Mouse (Mus musculus) heart, adult 9 months (tissue): ENCODE measurements around the gene Mr1.
A peak's percentile ranks its signal among the peaks of the same experiment; 100 is the strongest.

Experiments
- DNase-seq, 2 experiments: peaks; one replicate each; pipeline ENCODE4 v3.0.0; 2022; ENCODE audit warnings: low spot score in 2 of 2

Gene Mr1

GRCm38 (mm10) chr1:155093971-155094707 is 52.5 kb downstream of the Mr1 start:
- DNase-seq = no peak

GRCm38 (mm10) chr1:155093145-155093791 is 53.3 kb downstream of the Mr1 start:
- peak; percentile 70 to 74 for DNase-seq

DNA sequence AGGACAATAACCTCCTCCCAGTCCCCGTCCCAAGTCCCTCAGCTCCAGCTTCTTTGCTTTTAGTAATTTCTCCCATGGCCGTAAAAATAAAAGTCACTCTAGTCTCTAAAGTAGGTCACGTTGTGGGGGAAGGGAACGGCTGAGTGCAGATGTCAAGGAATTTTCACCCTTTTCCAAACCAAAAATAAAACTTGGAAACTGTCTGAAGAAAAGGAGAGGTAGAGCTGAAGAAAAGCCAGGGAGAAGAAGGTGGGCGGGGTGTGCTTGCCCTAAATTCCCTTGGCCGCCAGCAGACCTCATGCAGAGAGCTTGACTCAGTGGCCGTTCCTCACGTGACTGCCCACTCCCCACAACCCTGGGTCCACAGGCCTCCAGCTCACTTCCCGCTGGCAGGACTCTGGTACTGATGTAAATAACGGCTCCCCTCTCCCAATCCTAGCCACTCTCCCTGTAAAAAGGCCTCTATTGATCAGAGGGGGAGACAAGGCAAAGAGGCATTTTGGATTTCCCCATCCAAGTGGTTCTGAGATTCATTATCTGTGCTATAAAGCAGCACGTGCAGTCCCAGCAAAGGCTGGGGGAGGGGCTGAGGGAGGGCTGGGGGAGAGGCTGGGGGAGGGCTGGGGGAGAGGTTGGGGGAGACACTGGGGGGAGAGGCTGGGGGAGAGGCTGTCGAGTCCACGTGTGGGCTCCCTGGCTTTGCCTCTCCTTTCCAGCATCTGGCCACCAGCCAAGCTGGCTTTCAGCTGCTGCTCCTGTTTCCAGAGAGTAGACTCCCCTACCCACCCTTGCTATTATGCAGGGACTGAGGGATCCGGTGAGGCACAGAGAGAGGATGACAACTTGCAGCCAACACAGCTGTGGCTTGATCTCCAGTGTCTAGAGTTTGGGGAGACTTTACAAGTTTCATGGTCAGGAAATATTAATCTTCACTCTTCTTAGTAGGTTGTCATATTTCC is 54.5 kb downstream of the Mr1 start:
- peak in 1 of 2 experiments; percentile 44 for DNase-seq

- DNase-seq = peak in 1 of 2 experiments; percentile 45
Observed at GRCm38 (mm10) chr1:155091374-155091841, 55.2 kb downstream of the Mr1 start.

GRCm38 (mm10) chr1:155090736-155091135 is 55.9 kb downstream of the Mr1 start:
- no peak for DNase-seq

GRCm38 (mm10) chr1:155090327-155090726 is 56.3 kb downstream of the Mr1 start:
- no peak for DNase-seq

GRCm38 (mm10) chr1:155088847-155089603 is 57.6 kb downstream of the Mr1 start:
- DNase-seq = no peak

DNA sequence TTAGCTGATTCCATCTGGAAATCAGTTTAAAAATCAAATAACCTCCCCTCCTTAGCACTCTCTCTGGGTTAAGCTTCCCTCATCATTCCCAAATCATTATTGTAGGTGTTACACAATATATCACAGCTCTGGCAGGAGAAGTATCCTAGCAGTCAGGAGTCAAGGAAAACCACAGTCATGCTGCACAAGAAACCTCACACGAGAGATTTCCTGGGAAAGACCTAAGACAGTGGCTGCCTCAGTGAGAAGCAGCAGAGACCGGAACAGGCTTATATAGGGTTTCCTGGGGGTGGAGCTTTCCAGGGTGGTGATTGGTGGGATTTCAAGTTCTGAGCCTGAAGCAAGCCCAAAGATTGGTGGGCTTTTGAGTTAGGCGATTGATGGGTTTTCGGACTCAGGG is 58.6 kb downstream of the Mr1 start:
- no peak for DNase-seq

DNA sequence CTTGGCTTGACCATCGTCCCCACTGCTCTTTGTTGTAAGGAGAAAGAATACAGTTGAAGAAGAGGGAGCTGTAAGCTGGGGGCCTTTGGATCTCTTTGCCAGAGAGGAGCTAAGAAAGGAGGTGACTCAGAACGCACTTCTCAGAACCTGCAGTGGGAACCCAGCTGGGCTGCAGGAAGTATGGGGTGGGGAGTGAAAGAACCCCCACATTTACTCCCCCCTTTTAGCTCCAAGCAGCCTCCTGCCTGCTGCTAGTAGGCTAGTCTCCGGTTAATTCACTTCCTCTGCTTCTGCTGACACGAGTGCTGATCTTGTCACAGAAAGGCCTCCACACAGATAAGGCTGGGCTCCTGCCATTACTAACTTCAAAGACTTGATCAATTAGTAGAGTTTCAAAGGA is 59.7 kb downstream of the Mr1 start:
- DNase-seq = peak in 1 of 2 experiments; percentile 41

DNA sequence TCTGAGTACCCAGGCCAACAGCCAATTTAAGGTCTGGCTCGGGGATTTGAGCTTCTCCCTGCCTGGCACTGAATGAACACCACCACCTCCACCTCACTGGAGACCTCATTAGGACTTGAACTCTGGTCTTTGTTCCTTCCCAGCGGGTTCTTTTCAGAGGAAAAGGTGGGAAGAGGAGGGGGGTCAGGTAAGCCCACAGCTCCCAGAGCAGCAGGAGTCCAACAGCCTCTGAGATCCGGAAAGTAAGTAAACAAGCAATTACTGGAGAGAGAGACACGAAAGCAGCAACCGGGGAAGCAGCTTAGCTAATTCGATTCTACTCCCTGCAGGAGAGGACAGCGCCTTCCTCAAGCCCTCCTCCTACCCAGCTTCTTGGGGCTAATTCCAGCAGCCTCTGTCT is 60.2 kb downstream of the Mr1 start:
- no peak for DNase-seq

- no peak for DNase-seq
Observed at GRCm38 (mm10) chr1:155084839-155085238, 61.8 kb downstream of the Mr1 start.

DNA sequence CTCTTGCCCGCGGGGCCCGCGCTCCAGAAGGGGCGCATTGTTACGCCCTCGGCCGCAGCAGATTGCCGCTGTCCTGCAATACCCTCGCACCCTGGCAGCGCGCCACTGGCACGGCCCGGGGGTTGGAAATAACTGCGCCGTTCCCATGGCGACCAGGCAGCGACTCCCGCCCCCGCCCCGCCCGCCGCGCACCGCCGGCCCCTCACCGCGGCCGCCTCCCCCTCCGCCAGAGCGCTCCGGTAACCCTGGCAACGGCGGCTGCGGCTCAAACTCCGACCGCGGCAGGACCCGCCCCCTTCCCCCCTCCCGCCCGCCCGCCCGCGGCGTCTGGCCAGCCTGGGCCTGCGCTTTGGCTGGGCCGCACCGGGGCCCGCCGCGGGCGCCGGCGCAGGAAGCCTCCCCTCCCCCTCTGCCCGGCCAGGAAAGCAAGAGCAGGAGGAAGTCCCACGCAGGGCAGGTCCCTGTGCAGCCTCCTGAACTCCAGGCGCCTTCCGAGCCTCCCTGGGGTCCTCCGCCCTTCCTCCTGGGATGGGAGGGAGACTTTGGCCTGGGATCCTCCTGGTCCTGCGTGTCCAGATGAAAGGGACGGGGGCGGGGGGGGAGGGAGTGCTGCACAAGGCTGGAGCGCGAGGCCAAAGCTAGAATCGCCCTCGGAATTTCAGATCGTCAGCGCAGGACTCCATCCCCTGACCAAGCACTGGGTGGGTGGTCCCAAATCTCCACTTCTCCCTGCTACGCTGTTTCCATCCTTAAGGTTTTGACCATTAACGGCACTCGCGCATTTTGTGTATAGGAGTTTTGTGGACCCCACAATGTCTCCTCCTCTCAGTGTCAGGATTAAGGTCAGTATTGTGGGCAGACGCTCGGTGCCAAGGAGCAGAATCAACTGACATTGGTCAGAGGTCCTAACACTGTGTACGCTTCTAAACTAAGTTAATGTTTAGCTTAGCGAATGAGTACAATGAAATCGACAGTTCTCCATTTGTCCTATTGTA is 63.0 kb downstream of the Mr1 start:
- peak; percentile 93 to 96 for DNase-seq

DNA sequence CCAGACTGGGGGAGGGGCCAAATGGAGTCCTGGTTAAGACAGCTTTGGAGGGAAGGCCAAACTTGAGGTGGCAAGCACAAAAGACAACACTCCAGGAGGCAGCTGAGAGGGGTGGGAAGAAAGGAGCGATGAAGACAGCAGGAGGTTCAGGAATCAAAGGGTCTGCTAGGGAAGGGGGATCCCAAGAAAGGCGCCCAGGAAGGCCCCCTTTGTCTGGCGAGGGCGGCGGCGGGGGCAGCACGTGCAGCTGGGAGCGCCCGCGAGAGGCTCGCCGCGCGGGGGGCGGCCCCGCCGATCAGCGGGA is 63.7 kb downstream of the Mr1 start:
- no peak for DNase-seq

GRCm38 (mm10) chr1:155082158-155082964 is 64.3 kb downstream of the Mr1 start:
- DNase-seq = peak in 1 of 2 experiments; percentile 59

DNA sequence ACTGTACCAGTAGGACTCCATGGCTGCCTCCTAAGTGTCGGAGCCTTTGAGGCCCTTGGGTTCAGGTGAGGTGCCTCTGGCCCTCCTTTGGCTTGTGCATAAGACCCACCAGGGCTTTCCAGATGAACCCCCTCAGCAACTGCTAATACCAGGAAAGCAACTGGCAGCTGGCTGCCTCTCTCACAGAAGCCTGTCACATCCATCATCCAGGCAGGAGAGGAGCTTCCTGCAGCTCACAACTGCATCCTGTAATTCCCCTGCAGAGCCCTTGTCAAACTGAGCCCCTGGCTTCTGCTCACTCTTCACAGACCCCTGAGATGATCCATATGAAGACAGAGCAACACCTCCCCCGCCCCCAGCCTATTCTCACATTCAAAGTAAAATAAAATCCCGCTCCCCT is 68.9 kb downstream of the Mr1 start:
- DNase-seq = no peak
